Mouse (Mus musculus) layer of hippocampus, postnatal 10 days (tissue): ENCODE measurements around the gene Vmn2r74. TPM values are rescaled to one million over a fixed set of nuclear protein-coding genes. Genes with fewer than 3 reads are reported as not detected.

ENCODE experiments used
- DNase-seq, 2 experiments: peaks; one replicate each; pipeline ENCODE4 v3.0.0; 2021; ENCODE audit warnings: low spot score in 2 of 2
- long read RNA-seq: library from polyadenylated mRNA; stranded (forward); transcript quantifications from one replicate; pipeline ENCODE4 v2.0.0, GENCODE M21; 2023
- total RNA-seq, 2 experiments: library from RNA; stranded (reverse); gene quantifications; 2 replicates each; pipeline ENCODE4 v1.2.3; 2021

Gene Vmn2r74
- not detected for total RNA-seq
- long read RNA-seq, result 0 reads

DNA sequence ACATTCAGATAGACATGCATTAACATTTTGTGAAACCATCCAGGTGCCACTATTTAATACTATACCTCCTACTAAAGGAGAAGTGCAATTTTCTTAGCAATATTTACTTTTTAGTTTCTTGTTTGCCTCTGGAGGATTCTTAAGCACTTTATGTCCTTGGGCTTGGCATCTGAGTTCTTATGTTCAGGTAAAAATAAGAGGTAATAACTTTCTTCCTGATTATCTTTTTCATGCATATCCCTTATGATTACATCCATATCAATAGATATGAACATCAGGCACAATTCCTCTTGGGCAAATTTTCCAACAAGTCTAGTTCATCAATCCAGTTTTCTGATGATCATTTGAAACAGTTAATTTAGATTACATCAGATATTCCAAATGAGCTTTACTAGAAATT lies at the start of gene Vmn2r74:
Vmn2r74 (minus strand) TSS at position 101 of the 400 bp plus-strand sequence.
- no peak for DNase-seq

GRCm38 (mm10) chr7:86007533-86007932 lies 46.1 kb upstream of the Vmn2r74 start:
- DNase-seq, result no peak

Other genes starting within 250 kb of the Vmn2r74 start
- not detected for gene Vmn2r72, start 206.5 kb downstream of the Vmn2r74 start, total RNA-seq
- gene Vmn2r73, start 85.4 kb downstream of the Vmn2r74 start, total RNA-seq, result not detected
- not detected for gene Vmn2r75, start 210.1 kb upstream of the Vmn2r74 start, total RNA-seq